Mouse (Mus musculus): ENCODE results near the gene Atp4a.
A peak's percentile ranks its signal among the peaks of the same experiment; 100 is the strongest.

Gene Atp4a

GRCm38 (mm10) chr7:30711942-30712341, at the start of gene Atp4a:
Gene Atp4a, plus strand, starts transcription at chr7:30712209.
- no peak for DNase-seq

- peak; percentile 86 for DNase-seq
Observed at GRCm38 (mm10) chr7:30664529-30665200, 47.3 kb upstream of the Atp4a start, which contains the start of gene Haus5. Gene Haus5, minus strand, starts transcription at chr7:30664994.

GRCm38 (mm10) chr7:30665321-30665720, 46.7 kb upstream of the Atp4a start:
- no peak for DNase-seq

- DNase-seq: no peak
Observed at GRCm38 (mm10) chr7:30669229-30669628, 42.8 kb upstream of the Atp4a start.

GRCm38 (mm10) chr7:30671480-30671879, 40.5 kb upstream of the Atp4a start, which contains the start of gene Pmis2:
Gene Pmis2, minus strand, starts transcription at chr7:30671605.
- no peak for DNase-seq

- peak; percentile 28 for DNase-seq
Observed at GRCm38 (mm10) chr7:30678263-30678975, 33.6 kb upstream of the Atp4a start.

GRCm38 (mm10) chr7:30681897-30682296, 30.1 kb upstream of the Atp4a start:
- no peak for DNase-seq

GRCm38 (mm10) chr7:30683425-30683824, 28.6 kb upstream of the Atp4a start:
- no peak for DNase-seq

- no peak for DNase-seq
Observed at GRCm38 (mm10) chr7:30688325-30688724, 23.7 kb upstream of the Atp4a start.

- DNase-seq: no peak
Observed at GRCm38 (mm10) chr7:30698101-30698500, 13.9 kb upstream of the Atp4a start.

GRCm38 (mm10) chr7:30698589-30698988, 13.4 kb upstream of the Atp4a start, which contains the start of gene 2200002J24Rik:
Gene 2200002J24Rik, plus strand, starts transcription at chr7:30698926.
- DNase-seq: no peak

- DNase-seq: no peak
Observed at GRCm38 (mm10) chr7:30706214-30706882, 5.7 kb upstream of the Atp4a start.

GRCm38 (mm10) chr7:30707441-30707840, 4.6 kb upstream of the Atp4a start:
- no peak for DNase-seq

GRCm38 (mm10) chr7:30717006-30717715, 5.2 kb downstream of the Atp4a start:
- no peak for DNase-seq

- no peak for DNase-seq
Observed at GRCm38 (mm10) chr7:30717716-30718046, 5.7 kb downstream of the Atp4a start.

GRCm38 (mm10) chr7:30719669-30720068, 7.7 kb downstream of the Atp4a start:
- no peak for DNase-seq

- DNase-seq: no peak
Observed at GRCm38 (mm10) chr7:30721286-30721685, 9.3 kb downstream of the Atp4a start.

- DNase-seq: no peak
Observed at GRCm38 (mm10) chr7:30723274-30723953, 11.4 kb downstream of the Atp4a start.

GRCm38 (mm10) chr7:30728214-30728613, 16.2 kb downstream of the Atp4a start:
- no peak for DNase-seq

- DNase-seq: no peak
Observed at GRCm38 (mm10) chr7:30728739-30729395, 16.9 kb downstream of the Atp4a start.

GRCm38 (mm10) chr7:30729396-30730063, 17.5 kb downstream of the Atp4a start, which contains the start of gene Tmem147:
Gene Tmem147, minus strand, starts transcription at chr7:30729540.
- DNase-seq: peak; percentile 94
